Mouse (Mus musculus) adrenal gland, adult 10 weeks (tissue): Measurements from ENCODE around the gene Ccdc30. TPM values are rescaled to one million over a fixed set of nuclear protein-coding genes. Genes with fewer than 3 reads are reported as not detected.

Experiments used
- polyA plus RNA-seq: library from polyadenylated mRNA; stranded (reverse); fragments of 350-450 nt; fragmentation: Illumina TruSeq; extraction: RNeasy Lipid Tissue Mini Kit (QIAGEN cat#74804); gene quantifications from one replicate; pipeline ENCODE4 v1.2.3, GENCODE M21; 2014; ENCODE audit warnings: low read depth, low replicate concordance

Gene Ccdc30
- 28.7 TPM for polyA plus RNA-seq

DNA sequence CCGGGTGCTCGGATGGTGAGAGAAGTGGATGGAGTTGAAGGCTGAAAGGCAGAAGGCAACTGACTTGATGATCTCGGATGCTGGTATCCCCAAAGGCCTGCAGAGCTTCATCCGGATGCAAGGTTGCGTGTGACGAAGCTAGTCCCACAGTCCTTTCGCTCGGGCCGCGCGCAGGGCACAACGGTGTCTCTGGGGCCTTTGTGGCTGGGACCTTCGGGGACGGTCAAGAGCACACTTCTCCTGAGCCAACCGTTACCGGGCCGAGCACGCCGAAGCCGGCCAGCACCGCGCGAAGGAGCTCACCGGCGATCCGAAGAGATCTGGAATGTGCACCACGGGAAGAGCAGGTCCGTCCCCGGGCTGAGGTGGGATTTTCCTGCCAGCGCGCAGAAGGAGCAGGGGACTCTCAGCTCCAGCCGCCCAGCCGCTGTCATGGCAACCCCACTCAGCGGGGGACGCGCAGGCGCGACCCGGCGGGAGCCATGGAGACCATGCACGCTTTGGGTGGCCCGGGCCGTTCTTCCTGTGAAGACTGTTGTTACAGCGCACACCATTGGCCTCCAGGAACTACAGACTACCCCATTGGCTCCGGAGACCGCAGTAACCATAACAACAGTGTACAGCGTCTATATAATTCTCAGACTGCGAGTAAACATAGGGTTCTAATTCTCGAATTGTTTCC is at the start of gene Ccdc30:
TSS of gene Ccdc30 (minus strand) at position 450 of the 682 bp plus-strand sequence.

DNA sequence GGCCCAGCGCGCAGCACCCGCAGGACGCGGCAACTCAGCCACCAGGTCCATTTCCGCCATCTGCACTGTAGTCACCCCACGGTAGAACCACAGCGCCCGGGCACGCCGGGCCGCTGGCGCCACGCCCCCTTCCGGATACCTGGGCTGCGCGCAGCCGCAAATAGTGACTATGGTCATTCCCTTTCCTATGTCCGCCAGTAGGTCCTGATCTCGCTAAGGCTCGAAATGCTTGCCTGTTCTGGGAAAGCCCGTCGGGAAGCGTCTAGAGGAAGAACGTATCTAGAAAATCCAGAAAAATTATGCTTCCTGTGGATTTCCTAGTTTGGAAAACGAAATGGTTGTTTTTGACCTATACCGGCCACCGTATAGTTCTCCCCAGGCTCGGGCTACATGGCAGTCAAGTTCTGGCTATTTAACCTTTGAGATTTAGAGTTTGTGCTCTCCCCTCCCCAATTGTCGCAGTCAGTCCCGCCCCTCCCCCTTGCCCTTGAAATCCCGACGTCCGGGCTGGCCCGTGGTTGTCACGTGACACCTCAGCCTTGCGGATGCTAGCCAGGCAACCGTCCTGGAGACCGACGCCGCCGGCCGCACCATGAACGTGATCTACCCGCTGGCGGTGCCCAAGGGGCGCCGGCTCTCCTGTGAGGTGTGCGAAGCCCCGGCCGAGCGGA is 7.1 kb upstream of the Ccdc30 start, which contains the start of the genes Ppcs and Zmynd12:
TSS of gene Ppcs (minus strand) at position 127 of the 671 bp plus-strand sequence.
TSS of gene Zmynd12 (plus strand) at position 521 of the 671 bp plus-strand sequence.

DNA sequence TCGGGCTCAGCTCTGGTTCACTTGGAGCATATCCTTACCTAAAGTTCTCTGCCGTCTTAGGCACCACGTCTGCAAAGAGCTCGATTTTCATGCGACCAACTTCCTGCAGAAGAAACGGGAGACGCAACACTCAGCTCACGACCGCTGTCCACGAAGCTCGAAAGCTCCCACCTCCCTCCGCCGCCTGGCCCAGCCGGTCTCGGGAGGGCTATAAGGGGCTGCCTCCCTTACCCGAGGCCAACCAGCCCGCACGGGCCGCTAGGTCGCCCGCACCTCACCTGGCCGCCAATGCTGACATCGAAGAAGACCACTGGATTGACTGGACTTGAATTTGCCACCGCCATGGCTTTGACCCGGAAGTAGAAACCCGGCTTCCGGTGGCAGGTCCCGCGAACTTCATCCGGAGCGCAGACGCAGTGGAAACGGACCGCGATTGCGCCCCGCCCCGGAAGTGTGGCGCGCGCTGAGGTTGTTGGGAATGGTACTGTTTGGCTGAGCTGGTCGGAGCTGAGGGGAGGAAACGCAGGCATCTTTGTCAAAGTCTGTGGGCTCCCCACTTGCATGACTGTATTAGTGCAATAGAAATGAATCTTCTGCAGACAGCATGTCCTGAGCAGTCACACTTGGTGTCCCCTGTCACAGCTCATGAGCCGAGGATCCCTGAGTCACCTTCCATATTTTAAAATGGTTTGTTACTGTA is 95.0 kb downstream of the Ccdc30 start, which contains the start of gene Ppih:
TSS of gene Ppih (minus strand) at position 416 of the 700 bp plus-strand sequence.

DNA sequence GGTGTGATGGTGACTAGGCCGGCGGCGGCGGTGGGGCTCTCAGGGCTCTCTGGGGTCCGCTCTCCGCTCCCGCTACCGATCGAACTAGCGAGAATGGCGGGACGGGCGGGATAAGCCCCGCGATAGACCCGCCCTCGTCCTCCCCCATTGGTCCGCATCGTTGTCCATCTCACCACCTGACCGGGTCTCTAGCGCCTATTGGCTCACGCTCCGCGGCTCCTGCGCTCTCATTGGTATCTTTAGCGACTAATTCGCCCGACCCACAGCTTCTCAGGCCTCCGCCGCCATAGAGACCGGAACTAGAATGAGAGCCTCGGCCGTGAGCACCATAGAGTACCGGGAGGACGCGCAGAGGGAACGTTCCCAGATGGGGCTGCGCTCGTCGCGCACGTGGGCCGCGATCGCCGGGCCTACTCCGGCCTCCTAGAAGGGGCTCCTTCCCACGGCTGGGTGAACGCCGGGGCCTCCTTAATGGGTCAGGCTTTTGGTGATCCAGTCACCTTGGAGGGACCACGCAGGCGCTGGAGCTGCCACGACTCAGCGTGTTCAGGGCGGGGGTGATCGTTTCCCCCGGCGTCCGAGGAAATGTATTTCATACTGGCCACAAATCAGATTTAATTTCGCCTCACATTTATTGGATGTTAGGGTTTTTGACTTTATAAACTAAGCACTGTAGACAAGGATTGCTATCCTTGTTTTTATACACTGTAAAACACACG is 120.7 kb downstream of the Ccdc30 start, which contains the start of gene Ybx1:
TSS of gene Ybx1 (minus strand) at position 190 of the 719 bp plus-strand sequence.

Other genes with a start within 250 kb of the Ccdc30 start
- 0.87 TPM for gene Zfp691, start 241.3 kb downstream of the Ccdc30 start, polyA plus RNA-seq
- 0.17 TPM for gene Ermap, start 225.5 kb downstream of the Ccdc30 start, polyA plus RNA-seq
- 10.2 TPM for gene Svbp, start 220.2 kb downstream of the Ccdc30 start, polyA plus RNA-seq
- not detected for gene Tmem269, start 197.3 kb downstream of the Ccdc30 start, polyA plus RNA-seq
- gene AU022252, start 182.8 kb downstream of the Ccdc30 start, polyA plus RNA-seq = 9.1 TPM
- gene P3h1, start 182.6 kb downstream of the Ccdc30 start, polyA plus RNA-seq = 32.2 TPM
- gene Cldn19, start 160.1 kb downstream of the Ccdc30 start, polyA plus RNA-seq = not detected
- 685 TPM for gene Ybx1, start 120.9 kb downstream of the Ccdc30 start, polyA plus RNA-seq
- 27.2 TPM for gene Ppih, start 95.0 kb downstream of the Ccdc30 start, polyA plus RNA-seq
- gene Ppcs, start 6.9 kb upstream of the Ccdc30 start, polyA plus RNA-seq = 82.8 TPM
- gene Zmynd12, start 7.3 kb upstream of the Ccdc30 start, polyA plus RNA-seq = 5.2 TPM
- 0.41 TPM for gene Rimkla, start 77.1 kb upstream of the Ccdc30 start, polyA plus RNA-seq
- gene Foxj3, start 121.5 kb upstream of the Ccdc30 start, polyA plus RNA-seq = 57.7 TPM
- 4.7 TPM for gene Frg2f1, start 124.0 kb upstream of the Ccdc30 start, polyA plus RNA-seq
- gene Guca2a, start 222.2 kb upstream of the Ccdc30 start, polyA plus RNA-seq = not detected
- gene Guca2b, start 243.4 kb upstream of the Ccdc30 start, polyA plus RNA-seq = not detected